Mouse (Mus musculus) T-cell, adult 2 months (primary cell): Measurements from ENCODE around the gene Rhno1.

ENCODE experiments used
- DNase-seq: peaks from one replicate; pipeline ENCODE4 v3.0.0; 2022; ENCODE audit warnings: low spot score

Gene Rhno1

DNA sequence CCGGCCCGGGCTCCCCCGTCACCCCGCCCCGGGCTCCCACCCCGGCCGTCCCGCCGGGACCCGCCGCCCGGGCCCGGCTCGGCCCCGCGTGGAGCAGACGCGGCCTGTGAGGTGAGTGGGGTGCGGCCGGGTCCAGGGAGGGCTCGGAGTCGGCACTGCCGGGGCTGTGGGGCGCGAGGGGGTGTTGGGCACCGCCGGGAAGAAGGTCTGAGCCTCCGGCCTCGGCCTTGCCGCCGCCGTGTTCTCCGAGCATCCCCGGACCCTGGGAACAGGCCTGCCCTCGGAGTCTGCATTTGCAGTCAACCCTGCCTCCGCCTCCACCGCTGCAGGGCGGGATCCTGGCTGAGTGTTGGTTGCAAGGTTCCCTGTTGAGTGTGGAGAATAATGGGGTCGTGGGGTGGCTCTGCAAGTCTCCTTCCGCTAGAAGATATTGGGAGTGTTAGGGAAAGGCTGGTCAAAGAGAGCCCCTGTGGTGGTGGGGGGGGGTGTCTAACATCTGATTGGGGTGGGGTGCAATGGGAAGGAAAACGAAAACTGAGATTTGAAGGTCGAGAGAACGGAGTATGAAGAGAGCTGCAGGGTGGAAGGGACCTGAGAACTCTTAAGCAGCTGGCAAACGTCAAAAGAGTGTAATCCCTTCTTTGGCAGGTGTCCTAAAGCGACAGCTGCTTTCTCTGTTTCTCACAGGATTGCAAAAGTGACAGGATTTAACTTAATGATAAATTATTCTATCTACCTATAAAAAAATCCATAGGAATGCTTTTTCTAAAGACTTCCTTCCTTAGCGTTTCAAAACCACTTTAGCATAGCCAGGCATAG is 505 bp upstream of the Rhno1 start:
- DNase-seq: no peak

DNA sequence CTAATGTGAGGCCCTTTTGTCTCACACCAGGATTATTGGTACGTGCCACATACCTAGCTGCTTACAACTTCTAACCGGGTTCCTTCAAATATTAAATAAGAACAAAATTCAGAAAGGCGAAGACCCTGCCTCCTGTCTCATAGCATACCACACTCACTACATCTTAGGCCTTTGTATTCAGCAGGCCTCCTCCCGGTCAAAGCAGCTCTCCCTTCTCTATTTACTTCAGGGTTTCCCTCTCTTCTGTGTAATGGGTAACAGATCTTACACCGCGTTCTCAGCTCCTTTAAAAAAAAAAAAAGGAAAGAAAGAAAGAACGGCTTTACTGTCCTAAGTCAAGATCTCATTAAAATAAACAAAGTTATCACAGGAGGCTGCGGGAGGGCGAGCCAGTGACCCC is 810 bp downstream of the Rhno1 start:
- DNase-seq: no peak

DNA sequence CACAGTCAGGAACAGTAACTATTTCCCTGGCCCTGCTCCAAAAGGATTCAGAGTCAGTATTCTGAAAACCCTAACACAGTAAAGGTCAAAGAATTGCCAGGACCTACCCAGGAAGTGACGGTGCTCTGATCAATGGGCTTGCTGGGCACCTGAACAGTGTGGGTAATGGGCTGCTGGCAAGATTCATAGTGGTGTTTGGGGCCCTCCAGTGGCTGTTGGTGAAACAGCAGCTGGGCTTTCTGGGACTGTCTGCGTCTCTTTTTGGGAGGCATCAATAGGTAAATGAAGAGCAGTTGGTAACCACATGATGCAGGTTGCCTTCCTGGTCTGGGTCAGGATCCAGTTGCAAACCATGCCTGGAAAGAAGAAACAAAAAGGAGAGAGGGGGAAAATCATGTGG is 3.7 kb downstream of the Rhno1 start:
- peak; percentile 64 for DNase-seq

GRCm38 (mm10) chr6:128355726-128356416 is 6.8 kb downstream of the Rhno1 start, which contains the start of gene Tulp3:
Tulp3 (minus strand) TSS chr6:128355851.
- DNase-seq: peak; percentile 84

- no peak for DNase-seq
Observed at GRCm38 (mm10) chr6:128355201-128355681, 7.5 kb downstream of the Rhno1 start.

GRCm38 (mm10) chr6:128354140-128354539 is 8.6 kb downstream of the Rhno1 start:
- no peak for DNase-seq

- DNase-seq: no peak
Observed at GRCm38 (mm10) chr6:128349711-128350110, 13.0 kb downstream of the Rhno1 start.

GRCm38 (mm10) chr6:128346782-128347181 is 15.9 kb downstream of the Rhno1 start:
- DNase-seq: no peak

DNA sequence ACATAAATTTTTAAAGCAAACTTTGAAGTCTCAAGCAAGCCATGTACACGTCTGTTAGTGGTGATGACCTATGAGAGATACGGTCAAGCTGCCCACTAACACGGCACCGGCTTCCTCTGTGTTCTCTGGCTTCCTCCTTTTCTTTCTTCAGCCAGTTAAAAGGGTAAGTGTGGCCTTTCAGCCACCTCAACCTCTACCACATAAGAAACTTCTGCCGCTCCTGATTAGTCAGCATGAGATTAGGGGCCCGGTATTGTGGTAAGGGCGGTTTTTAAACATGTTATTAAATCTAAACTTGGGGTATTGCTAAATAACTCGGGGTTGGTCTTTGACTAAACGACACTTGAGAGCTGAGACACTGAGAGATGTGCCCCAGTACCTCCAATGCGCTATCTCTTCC is 17.1 kb downstream of the Rhno1 start:
- DNase-seq: no peak

DNA sequence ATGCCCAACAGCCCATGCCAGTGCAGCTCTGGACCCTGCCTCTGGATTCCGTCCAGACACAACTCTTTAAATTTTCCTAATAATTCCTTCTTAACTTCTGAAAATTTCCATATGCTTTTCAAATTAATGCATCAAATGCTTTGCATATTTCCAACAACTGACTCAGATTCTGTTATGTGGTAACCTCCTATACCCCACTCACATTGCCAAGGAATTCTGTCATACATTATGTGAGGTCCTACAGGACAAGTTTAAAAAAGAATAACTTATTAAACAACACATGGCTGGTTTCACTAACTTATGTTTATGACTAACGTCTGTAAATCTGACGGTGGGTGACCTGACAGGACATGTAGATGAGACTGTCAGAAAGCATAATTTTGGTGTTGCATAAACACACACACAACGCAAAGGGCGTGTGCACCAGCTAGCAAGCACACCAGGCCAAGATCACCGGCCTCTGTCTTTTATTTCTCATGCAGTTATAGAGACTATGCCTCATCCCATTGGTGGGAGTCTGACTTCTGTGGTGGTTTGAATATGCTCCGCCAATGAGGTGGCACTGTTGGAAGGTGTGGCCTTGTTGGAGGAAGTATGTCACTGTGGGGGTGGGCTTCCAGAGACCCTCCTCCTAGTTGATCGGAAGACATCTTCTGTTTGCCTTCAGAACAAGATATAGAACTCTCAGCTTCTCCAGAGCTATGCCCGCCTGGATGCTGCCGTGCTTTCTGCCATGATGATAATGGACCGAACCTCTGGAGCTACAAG is 20.6 kb downstream of the Rhno1 start:
- DNase-seq: no peak

DNA sequence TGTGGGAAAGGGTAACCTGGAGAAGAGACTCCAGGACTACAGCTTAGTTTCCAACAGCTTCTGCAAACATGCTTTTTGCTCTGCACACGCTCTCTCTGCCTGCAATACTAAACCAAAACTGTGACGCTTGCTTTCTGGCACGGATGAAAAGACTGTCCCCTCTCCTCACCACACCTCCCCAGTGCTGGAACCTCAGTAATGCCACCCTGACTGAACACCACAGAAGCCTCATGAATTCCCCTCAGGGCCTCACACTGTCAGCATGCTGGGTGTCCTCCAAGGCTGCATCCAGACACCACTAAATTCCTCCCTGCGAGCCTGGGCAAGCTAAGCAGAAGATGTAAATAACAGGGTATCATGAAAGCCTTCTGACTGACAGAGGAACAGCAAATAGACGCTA is 23.8 kb downstream of the Rhno1 start:
- DNase-seq: no peak

DNA sequence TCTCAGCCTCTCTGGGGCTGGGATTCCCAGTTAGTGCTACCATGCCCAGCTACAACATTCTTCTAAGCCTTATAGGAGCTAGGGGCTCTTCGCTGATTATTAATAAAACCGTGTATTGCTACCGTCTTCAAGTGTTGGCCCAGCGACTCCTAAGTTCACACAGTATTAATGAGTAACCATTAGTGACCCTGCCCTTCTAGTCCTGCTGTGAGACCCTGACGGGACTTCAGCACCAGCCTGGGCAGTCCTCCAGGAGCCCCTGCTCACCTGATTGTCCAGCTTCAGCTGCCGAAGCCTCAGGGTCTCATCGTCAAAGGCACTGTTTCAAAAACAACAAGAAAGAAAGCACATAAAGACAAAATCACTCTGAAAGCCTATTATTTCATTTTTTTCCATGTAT is 25.2 kb downstream of the Rhno1 start:
- no peak for DNase-seq

- peak; percentile 59 for DNase-seq
Observed at GRCm38 (mm10) chr6:128334397-128335124, 28.1 kb downstream of the Rhno1 start.

DNA sequence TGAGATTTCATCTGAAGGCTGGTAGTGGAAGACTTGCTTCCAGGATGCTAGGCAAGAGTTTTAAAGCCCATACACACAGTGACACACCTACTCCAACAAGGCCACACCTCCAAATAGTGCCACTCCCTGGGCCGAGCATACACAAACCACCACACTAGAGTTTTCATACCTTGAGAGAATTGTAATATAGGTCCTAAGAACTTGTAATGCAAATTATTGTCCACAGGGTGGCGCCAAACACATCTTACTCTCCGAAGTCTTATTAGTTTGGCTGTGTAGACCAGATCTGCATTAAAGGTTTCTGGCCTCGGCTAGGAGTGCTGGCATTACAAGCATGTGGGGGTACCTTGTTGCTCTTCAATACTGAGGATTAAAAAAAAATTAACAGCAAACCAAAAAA is 44.4 kb downstream of the Rhno1 start:
- peak; percentile 49 for DNase-seq

DNA sequence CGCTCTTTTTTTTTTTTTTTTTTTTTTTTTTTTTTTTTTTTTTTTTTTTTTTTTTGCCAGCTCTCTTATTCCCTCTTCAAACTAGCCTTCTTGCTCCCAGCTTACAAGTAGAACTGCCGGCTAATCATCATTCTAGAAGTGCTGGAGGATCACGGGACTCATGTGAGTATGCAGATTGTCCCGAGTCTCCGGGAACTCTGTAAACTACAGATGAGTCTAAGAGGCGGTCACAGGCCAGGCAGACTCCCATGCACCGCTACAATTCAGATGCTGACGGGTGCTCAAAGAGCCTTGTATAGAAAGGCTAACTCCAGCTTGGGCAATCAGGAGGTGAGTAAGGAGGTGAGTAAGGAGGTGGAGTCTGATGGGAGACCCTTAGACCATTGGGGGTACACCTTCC is 47.1 kb downstream of the Rhno1 start:
- DNase-seq: no peak

GRCm38 (mm10) chr6:128314796-128315195 is 47.9 kb downstream of the Rhno1 start:
- DNase-seq: no peak

DNA sequence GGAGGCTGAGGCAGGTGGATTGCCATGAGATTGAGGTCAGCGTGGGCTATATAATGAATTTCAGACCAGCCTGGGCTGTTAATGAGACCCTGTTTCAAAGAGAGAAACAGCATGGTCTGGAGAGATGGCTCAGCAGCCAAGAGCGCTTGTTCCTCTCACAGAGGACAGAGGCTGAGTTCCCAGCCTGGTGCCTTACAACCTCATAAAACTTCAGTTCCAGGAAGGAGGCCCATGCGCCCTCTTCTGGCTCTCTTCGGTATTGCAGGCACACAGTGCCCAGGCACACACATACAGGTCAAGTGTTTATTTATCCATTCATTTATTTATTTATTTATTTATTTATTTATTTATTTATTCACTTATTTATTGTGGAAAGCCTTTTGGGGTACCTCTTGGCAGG is 54.4 kb downstream of the Rhno1 start:
- DNase-seq: peak; percentile 31
